Comparison of ENCODE assay signal across 7 mouse cellular contexts in genomic region chr9:108579344-108579690, GRCm38 (mm10). TPM values are rescaled to one million over a fixed set of nuclear protein-coding genes. Genes with fewer than 3 reads are reported as not detected.
DNase-seq lines count a peak whose midpoint lies in the region; ATAC-seq and TF ChIP-seq lines count a peak whose summit lies in the region.

No protein-coding gene starts in this region.

- ATAC-seq in lung, embryonic 16.5 days (ENCODE audit: low read depth): peak; percentile 8; the same call in 1 of the 2 replicates
- ATAC-seq in embryonic facial prominence, embryonic 13.5 days (ENCODE audit: insufficient number of reproducible peaks, insufficient read depth, low FRiP score, low TSS enrichment, low read depth): no peak

- H3K4me2 ChIP-seq in lung, embryonic 16.5 days (ENCODE audit: low read depth, low read length): peak overlapping the region; percentile 89
- peak overlapping the region; percentile 86 for H3K4me2 ChIP-seq in embryonic facial prominence, embryonic 13.5 days

- H3K9me3 ChIP-seq in lung, embryonic 16.5 days (ENCODE audit: control insufficient read depth, low read length): no peaks in the 10 kb centered on the region
- H3K9me3 ChIP-seq in embryonic facial prominence, embryonic 13.5 days: no peaks in the 10 kb centered on the region
- no peaks in the 10 kb centered on the region for H3K9me3 ChIP-seq in limb, embryonic 10.5 days (replicated peaks)

- no peak for TF ChIP-seq POLR2A in small intestine, adult 2 months (IDR thresholded peaks at IDR 0.05; ENCODE audit: low read depth, low read length)

- H3K27ac ChIP-seq in lung, embryonic 16.5 days (ENCODE audit: low read length): peak overlapping the region; percentile 69
- peak overlapping the region; percentile 92 for H3K27ac ChIP-seq in embryonic facial prominence, embryonic 13.5 days
- peak overlapping the region; percentile 99 for H3K27ac ChIP-seq in limb, embryonic 10.5 days
- peak overlapping the region; percentile 32; the same call in 1 of the 2 replicates for H3K27ac ChIP-seq in small intestine, adult 2 months (ENCODE audit: insufficient read depth, low read depth, low read length)

- peak overlapping the region; percentile 83 for H3K4me3 ChIP-seq in lung, embryonic 16.5 days (ENCODE audit: low read length)
- peak overlapping the region; percentile 75 for H3K4me3 ChIP-seq in embryonic facial prominence, embryonic 13.5 days
- peak overlapping the region; percentile 88 for H3K4me3 ChIP-seq in limb, embryonic 10.5 days
- H3K4me3 ChIP-seq in small intestine, adult 2 months (ENCODE audit: low read depth, low read length): peak overlapping the region; percentile 90

- peak overlapping the region; percentile 93 for H3K9ac ChIP-seq in lung, embryonic 16.5 days (ENCODE audit: low read length)
- H3K9ac ChIP-seq in embryonic facial prominence, embryonic 13.5 days: peak overlapping the region; percentile 91

- H3K27me3 ChIP-seq in lung, embryonic 16.5 days (ENCODE audit: control insufficient read depth, insufficient read depth, low read depth, low read length): no peaks in the 10 kb centered on the region
- no peaks in the 10 kb centered on the region for H3K27me3 ChIP-seq in embryonic facial prominence, embryonic 13.5 days
- H3K27me3 ChIP-seq in limb, embryonic 10.5 days (ENCODE audit: low read depth, poor library complexity, severe bottlenecking): no peaks in the 10 kb centered on the region
- H3K27me3 ChIP-seq in small intestine, adult 2 months (ENCODE audit: control insufficient read depth, insufficient read depth, low read length): no peaks in the 10 kb centered on the region

- H3K4me1 ChIP-seq in lung, embryonic 16.5 days (replicated peaks; ENCODE audit: control insufficient read depth, insufficient read depth, low read length): peaks cover 24% of the 10 kb centered on the region
- peaks cover 44% of the 10 kb centered on the region for H3K4me1 ChIP-seq in embryonic facial prominence, embryonic 13.5 days
- H3K4me1 ChIP-seq in limb, embryonic 10.5 days: peaks cover 48% of the 10 kb centered on the region
- H3K4me1 ChIP-seq in small intestine, adult 2 months (ENCODE audit: control insufficient read depth, insufficient read depth, insufficient read length, low read length): peaks cover 5% of the 10 kb centered on the region

- no peak for DNase-seq in lung, adult 18-20 months
- no peak for DNase-seq in limb, embryonic 10.5 days (ENCODE audit: low spot score)
- DNase-seq in gastrocnemius, postnatal 25 days: no peak
- no peak for DNase-seq in c-Kit-positive CD71-positive TER-119-positive erythroid progenitor cells, embryonic 14.5 days (ENCODE audit: low spot score)

- TF ChIP-seq CTCF in small intestine, adult 2 months (IDR thresholded peaks at IDR 0.05; ENCODE audit: extremely low read depth, insufficient read length, insufficient replicate concordance, low read depth, low read length): no peak

- peaks cover 15% of the 10 kb centered on the region for H3K36me3 ChIP-seq in lung, embryonic 16.5 days (ENCODE audit: control insufficient read depth, insufficient read depth, low read length)
- H3K36me3 ChIP-seq in embryonic facial prominence, embryonic 13.5 days: peaks cover 32% of the 10 kb centered on the region
- H3K36me3 ChIP-seq in limb, embryonic 10.5 days: peaks cover 30% of the 10 kb centered on the region
- H3K36me3 ChIP-seq in small intestine, adult 2 months (ENCODE audit: control insufficient read depth, insufficient read depth, low read length): no peaks in the 10 kb centered on the region

- 57% methylated on average over 5 of the region's 5 CpGs for WGBS in lung, embryonic 16.5 days
- 65% methylated on average over 5 of the region's 5 CpGs for WGBS in embryonic facial prominence, embryonic 13.5 days
- WGBS in limb, embryonic 10.5 days: 74% methylated on average over 5 of the region's 5 CpGs
- WGBS in small intestine, adult 2 months: 26% methylated on average over 5 of the region's 5 CpGs

RNA-seq across cellular contexts. Expression of gene Wdr6, which starts 0.8 kb away (rescaled TPM):
- polyA plus RNA-seq in lung, embryonic 16.5 days (2015; fragmentation: Nextera tagmentation; extraction: Ambion mirVana): 122 and 128 TPM in 2 replicates
- 140 and 147 TPM in 2 replicates for polyA plus RNA-seq in embryonic facial prominence, embryonic 13.5 days (2015; fragmentation: Nextera tagmentation; extraction: Ambion mirVana)
- 165 and 236 TPM in 2 replicates for polyA plus RNA-seq in limb, embryonic 10.5 days (2016; fragmentation: Nextera tagmentation; extraction: Ambion mirVana)
- polyA plus RNA-seq in small intestine, adult 2 months (2012; rRNA removed): 10.7 and 15.9 TPM in 2 replicates
- total RNA-seq in gastrocnemius, postnatal 25 days (2021): 1 to 10 TPM; 5.2 to 5.3 TPM

RNA-seq across cellular contexts. Expression of gene Dalrd3, which starts 9.6 kb away (rescaled TPM):
- polyA plus RNA-seq in lung, embryonic 16.5 days (2015; fragmentation: Nextera tagmentation; extraction: Ambion mirVana): 146 and 161 TPM in 2 replicates
- polyA plus RNA-seq in embryonic facial prominence, embryonic 13.5 days (2015; fragmentation: Nextera tagmentation; extraction: Ambion mirVana): 176 and 185 TPM in 2 replicates
- 175 and 214 TPM in 2 replicates for polyA plus RNA-seq in limb, embryonic 10.5 days (2016; fragmentation: Nextera tagmentation; extraction: Ambion mirVana)
- 86.7 and 118 TPM in 2 replicates for polyA plus RNA-seq in small intestine, adult 2 months (2012; rRNA removed)
- total RNA-seq in gastrocnemius, postnatal 25 days (2021): 10 to 100 TPM in 1 of 2 experiments, 1 to 10 TPM in 1; 7.6 to 10.4 TPM

RNA-seq across cellular contexts. Expression of gene Ndufaf3, which starts 12.1 kb away (rescaled TPM):
- polyA plus RNA-seq in lung, embryonic 16.5 days (2015; fragmentation: Nextera tagmentation; extraction: Ambion mirVana): 55.8 and 60.2 TPM in 2 replicates
- polyA plus RNA-seq in embryonic facial prominence, embryonic 13.5 days (2015; fragmentation: Nextera tagmentation; extraction: Ambion mirVana): 42.3 and 50.4 TPM in 2 replicates
- polyA plus RNA-seq in limb, embryonic 10.5 days (2016; fragmentation: Nextera tagmentation; extraction: Ambion mirVana): 46.2 and 49.3 TPM in 2 replicates
- 19.8 and 26.2 TPM in 2 replicates for polyA plus RNA-seq in small intestine, adult 2 months (2012; rRNA removed)
- total RNA-seq in gastrocnemius, postnatal 25 days (2021): 10 to 100 TPM; 28.2 to 37.5 TPM

RNA-seq across cellular contexts. Expression of gene P4htm, which starts 18.1 kb away (rescaled TPM):
- 8.0 and 8.3 TPM in 2 replicates for polyA plus RNA-seq in lung, embryonic 16.5 days (2015; fragmentation: Nextera tagmentation; extraction: Ambion mirVana)
- 9.6 and 13.3 TPM in 2 replicates for polyA plus RNA-seq in embryonic facial prominence, embryonic 13.5 days (2015; fragmentation: Nextera tagmentation; extraction: Ambion mirVana)
- polyA plus RNA-seq in limb, embryonic 10.5 days (2016; fragmentation: Nextera tagmentation; extraction: Ambion mirVana): 3.7 and 6.5 TPM in 2 replicates
- polyA plus RNA-seq in small intestine, adult 2 months (2012; rRNA removed): 3.8 and 4.8 TPM in 2 replicates
- total RNA-seq in gastrocnemius, postnatal 25 days (2021): 1 to 10 TPM; 2.8 to 3.1 TPM

RNA-seq across cellular contexts. Expression of gene Impdh2, which starts 19.2 kb away (rescaled TPM):
- polyA plus RNA-seq in lung, embryonic 16.5 days (2015; fragmentation: Nextera tagmentation; extraction: Ambion mirVana): 148 and 149 TPM in 2 replicates
- 191 and 227 TPM in 2 replicates for polyA plus RNA-seq in embryonic facial prominence, embryonic 13.5 days (2015; fragmentation: Nextera tagmentation; extraction: Ambion mirVana)
- polyA plus RNA-seq in limb, embryonic 10.5 days (2016; fragmentation: Nextera tagmentation; extraction: Ambion mirVana): 255 and 288 TPM in 2 replicates
- 23.2 and 52.9 TPM in 2 replicates for polyA plus RNA-seq in small intestine, adult 2 months (2012; rRNA removed)
- total RNA-seq in gastrocnemius, postnatal 25 days (2021): 10 to 100 TPM; 51.9 to 54.0 TPM

Comparison
In these comparisons a context has a peak if more than half of its experiments do, and no peak if none do; other contexts are left out.
1. H3K27ac ChIP-seq: peak in every context shown above with its lines; median percentile 99 in limb, embryonic 10.5 days; 92 in embryonic facial prominence, embryonic 13.5 days; 69 in lung, embryonic 16.5 days; 32 in small intestine, adult 2 months.